Mouse (Mus musculus) forebrain, embryonic 14.5 days (tissue): ENCODE results near the gene Btg3. TPM values are rescaled to one million over a fixed set of nuclear protein-coding genes. Genes with fewer than 3 reads are reported as not detected.
A peak's percentile ranks its signal among the peaks of the same experiment; 100 is the strongest.
"Not testable (repeated sequence)": the region's sequence is repeated elsewhere in the genome, so short reads cannot be mapped to it uniquely, and the experiment has no call there.

Experiments used
- ATAC-seq: fragments of 200-750 bp; cut with Nextera tagmentation; 2 replicates; pipeline ENCODE4 v1.8.0; 2017; ENCODE audit warnings: mild to moderate bottlenecking, moderate library complexity
- DNase-seq: peaks from one replicate; pipeline ENCODE4 v3.0.0-alpha.2; 2015; ENCODE audit warnings: low spot score
- H3K27ac ChIP-seq: fragments of 300-500 bp; sonication (generic); 2 replicates; pipeline ENCODE4 v1.5.1; 2014; ENCODE audit warnings: low read depth, mild to moderate bottlenecking, control low read depth, low read length, moderate library complexity
- H3K27me3 ChIP-seq: fragments of 300-500 bp; sonication (generic); replicated peaks from 2 replicates; pipeline ENCODE4 v1.6.1; 2014; ENCODE audit warnings: low read length, control low read depth, mixed read lengths; ENCODE audit not compliant: control insufficient read depth, insufficient read depth
- H3K36me3 ChIP-seq: fragments of 300-500 bp; sonication (generic); 2 replicates; pipeline ENCODE4 v1.6.1; 2014; ENCODE audit warnings: low read length, control low read depth; ENCODE audit not compliant: control insufficient read depth, insufficient read depth
- H3K4me1 ChIP-seq: fragments of 300-500 bp; sonication (generic); 2 replicates; pipeline ENCODE4 v1.6.1; 2014; ENCODE audit warnings: antibody characterized with exemption, low read length, control low read depth; ENCODE audit not compliant: control insufficient read depth, insufficient read depth
- H3K4me2 ChIP-seq: fragments of 300-500 bp; sonication (generic); 2 replicates; pipeline ENCODE4 v1.6.1; 2014; ENCODE audit warnings: mild to moderate bottlenecking, control low read depth, low read length
- H3K4me3 ChIP-seq: fragments of 300-500 bp; sonication (generic); 2 replicates; pipeline ENCODE4 v1.5.1; 2014; ENCODE audit warnings: low read depth, low read length, control low read depth
- H3K9ac ChIP-seq: fragments of 300-500 bp; sonication (generic); 2 replicates; pipeline ENCODE4 v1.6.1; 2014; ENCODE audit warnings: mild to moderate bottlenecking, low read length, control low read depth, moderate library complexity
- H3K9me3 ChIP-seq: fragments of 300-500 bp; sonication (generic); replicated peaks from 2 replicates; pipeline ENCODE4 v1.6.1; 2016; ENCODE audit warnings: low read length, control low read depth, mixed read lengths; ENCODE audit not compliant: control insufficient read depth
- WGBS: fragments of 180-500 bp; shearing (Covaris S2); extraction: QIAGEN DNeasy Blood & Tissue Kit; methylation state at CpG from one replicate; pipeline ENCODE4 v1.1.7; 2014; 5-methylcytosine and 5-hydroxymethylcytosine counted together
- polyA plus RNA-seq: library from polyadenylated mRNA; unstranded; fragments of >200 nt; fragmentation: Nextera tagmentation; extraction: Ambion mirVana; gene quantifications from 2 replicates; pipeline ENCODE4 v1.2.1, GENCODE M21; 2014

The Btg3 gene
- polyA plus RNA-seq, 1 experiment from 2014 or later, result 22.5 TPM

DNA sequence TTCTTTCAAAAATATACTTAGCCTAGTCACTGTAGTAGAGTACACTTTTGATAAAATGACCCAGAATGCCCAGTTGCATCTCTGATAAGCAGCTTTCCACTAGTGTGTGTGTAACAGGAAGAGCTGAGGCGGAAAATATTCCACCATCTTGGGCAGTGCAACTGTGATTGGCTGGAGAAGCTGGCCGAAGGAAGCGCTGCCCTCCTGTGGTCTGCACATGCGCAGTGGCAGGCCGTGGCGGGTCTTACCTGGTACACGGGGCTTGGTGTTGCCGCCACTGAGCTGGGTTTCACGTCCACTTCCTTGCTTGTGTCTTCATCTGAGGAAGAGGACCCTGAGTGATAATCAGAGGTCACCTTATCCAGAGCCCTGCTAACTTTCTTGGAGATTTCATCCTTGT is 12.4 kb downstream of the Btg3 start:
- 97% methylated on average over 8 of the region's 9 CpGs for WGBS

DNA sequence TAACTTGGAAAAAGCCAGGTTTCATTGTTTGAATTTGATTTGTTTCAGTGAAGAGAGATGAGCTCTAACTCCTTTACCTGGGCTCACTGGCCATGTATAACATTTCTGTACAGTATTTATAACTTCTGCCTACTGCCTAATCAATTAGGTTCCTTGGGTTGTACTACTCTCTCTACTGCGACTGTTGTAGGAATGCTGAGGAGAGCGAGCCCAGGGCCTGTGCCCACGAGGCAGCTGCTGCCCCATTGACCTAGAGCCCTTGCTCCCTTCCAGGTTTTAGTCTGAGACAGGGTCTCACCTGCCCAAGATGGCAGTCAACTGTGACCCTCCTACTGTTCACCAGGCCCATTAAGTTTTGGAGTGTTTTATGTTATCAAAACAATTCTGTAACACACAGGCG is 15.5 kb downstream of the Btg3 start:
- Histone ChIP-seq H3K4me1 (no peaks in the 10 kb centered on the region), H3K4me2 (no peak overlapping the region), H3K36me3 (peaks cover 36% of the 10 kb centered on the region), H3K9ac (no peak overlapping the region), H3K27me3 (no peaks in the 10 kb centered on the region), H3K9me3 (no peaks in the 10 kb centered on the region), H3K27ac (no peak overlapping the region), H3K4me3 (no peak overlapping the region)
- no peak for DNase-seq
- 97% methylated on average over 4 of the region's 4 CpGs for WGBS
- no peak for ATAC-seq

More for the DNA sequence above, 12.4 kb downstream of the Btg3 start:
- not testable (repeated sequence) for H3K4me1 ChIP-seq, ATAC-seq, DNase-seq, H3K9ac ChIP-seq, H3K27ac ChIP-seq, H3K9me3 ChIP-seq, H3K27me3 ChIP-seq, H3K4me2 ChIP-seq, H3K4me3 ChIP-seq
- peaks cover 47% of the 10 kb centered on the region for H3K36me3 ChIP-seq

DNA sequence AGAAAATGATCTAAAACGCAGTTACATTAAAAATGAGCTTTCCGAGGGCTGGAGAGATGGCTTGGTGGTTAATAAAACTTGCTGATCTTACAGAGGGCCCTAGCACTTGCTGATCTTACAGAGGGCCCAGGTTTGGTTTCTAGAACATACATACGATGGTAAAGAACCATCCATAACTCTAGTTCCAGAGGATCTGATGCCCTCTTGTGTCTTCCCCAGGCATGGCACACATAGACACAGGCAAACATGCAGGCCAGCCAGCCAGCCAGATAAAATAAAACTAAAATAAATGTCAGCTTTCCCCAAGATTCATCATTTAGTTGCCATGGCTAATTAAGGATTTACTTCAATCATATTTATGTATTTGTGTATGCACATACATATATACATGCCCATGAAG is 19.2 kb downstream of the Btg3 start:
- no peaks in the 10 kb centered on the region for H3K9me3 ChIP-seq
- no peak overlapping the region for H3K9ac ChIP-seq
- H3K4me3 ChIP-seq, result no peak overlapping the region
- H3K27me3 ChIP-seq, result no peaks in the 10 kb centered on the region
- WGBS, result 93% methylated on average over 3 of the region's 3 CpGs
- no peak overlapping the region for H3K4me2 ChIP-seq
- no peak overlapping the region for H3K27ac ChIP-seq
- ATAC-seq, result no peak
- DNase-seq, result no peak
- H3K36me3 ChIP-seq, result peaks cover 24% of the 10 kb centered on the region
- H3K4me1 ChIP-seq, result no peaks in the 10 kb centered on the region

DNA sequence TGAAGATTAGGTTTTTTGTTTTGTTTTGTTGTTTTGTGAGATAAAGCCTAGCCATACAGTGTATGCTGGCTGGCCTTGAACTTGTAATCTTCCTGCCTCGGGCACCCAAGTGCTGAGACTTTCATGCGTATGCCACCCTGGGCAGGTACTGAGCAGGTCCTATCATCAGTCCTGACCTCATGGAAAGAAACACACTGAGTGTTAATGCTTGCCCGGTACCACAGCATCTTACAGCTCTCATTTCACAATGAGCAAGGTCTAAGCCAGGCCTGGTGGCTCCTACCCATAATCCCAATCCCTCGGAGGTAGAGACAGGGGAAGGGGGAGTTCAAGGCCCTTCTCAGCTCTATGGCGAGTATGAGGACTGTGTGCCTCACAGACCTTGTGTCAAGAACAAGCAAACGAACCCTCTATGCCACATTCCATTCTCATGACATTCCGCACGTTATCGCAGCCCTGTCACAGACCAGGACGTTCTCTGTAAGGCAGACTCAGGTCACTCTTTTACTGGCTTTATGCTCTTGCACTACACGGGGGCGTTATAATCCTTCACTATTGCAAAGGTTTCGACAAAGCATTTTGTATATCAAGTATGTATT is 29.6 kb downstream of the Btg3 start:
- no peak for ATAC-seq
- peaks cover 8% of the 10 kb centered on the region; the same call in 1 of the 2 replicates for H3K36me3 ChIP-seq
- 75% methylated on average over 13 of the region's 13 CpGs for WGBS
- no peaks in the 10 kb centered on the region for H3K27me3 ChIP-seq
- no peak overlapping the region for H3K4me3 ChIP-seq
- DNase-seq, result no peak
- H3K4me2 ChIP-seq, result no peak overlapping the region
- H3K4me1 ChIP-seq, result no peaks in the 10 kb centered on the region
- H3K27ac ChIP-seq, result no peak overlapping the region
- H3K9me3 ChIP-seq, result no peaks in the 10 kb centered on the region
- H3K9ac ChIP-seq, result no peak overlapping the region

DNA sequence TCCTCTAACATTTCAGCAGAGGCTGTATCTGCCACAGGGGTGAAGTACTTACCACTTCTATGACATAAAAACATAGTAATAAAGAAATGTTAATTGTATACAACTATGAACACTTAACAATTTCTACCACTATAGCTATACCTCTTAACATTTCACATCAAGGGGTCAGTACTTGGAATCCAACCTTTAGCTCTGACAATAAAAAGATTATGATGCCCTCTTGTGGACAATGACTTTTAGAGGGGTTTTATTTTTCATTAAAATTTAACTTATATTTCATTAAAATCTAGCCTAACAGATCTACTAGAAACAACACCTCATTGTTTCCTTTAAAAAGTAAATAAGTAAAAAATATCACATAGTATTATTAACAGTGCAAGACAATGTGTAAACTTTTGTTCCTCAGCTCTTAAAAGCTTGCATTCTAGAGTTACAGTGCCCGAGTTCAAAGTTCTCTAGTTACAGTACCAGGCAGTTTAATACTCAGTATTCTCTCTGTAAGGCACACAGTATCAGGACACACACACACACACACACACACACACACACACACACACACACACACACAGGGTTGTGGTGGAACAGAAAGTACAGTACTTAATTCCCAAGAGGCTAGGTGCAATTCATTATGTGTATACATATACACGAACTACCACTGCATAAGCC is 30.2 kb downstream of the Btg3 start:
- H3K9ac ChIP-seq, result no peak overlapping the region
- 87% methylated on average over 2 of the region's 2 CpGs for WGBS
- H3K4me3 ChIP-seq, result no peak overlapping the region
- no peak overlapping the region for H3K4me2 ChIP-seq
- H3K4me1 ChIP-seq, result no peaks in the 10 kb centered on the region
- H3K36me3 ChIP-seq, result peaks cover 8% of the 10 kb centered on the region; the same call in 1 of the 2 replicates
- DNase-seq, result peak; percentile 16
- no peak for ATAC-seq
- H3K27ac ChIP-seq, result no peak overlapping the region
- no peaks in the 10 kb centered on the region for H3K9me3 ChIP-seq
- no peaks in the 10 kb centered on the region for H3K27me3 ChIP-seq

DNA sequence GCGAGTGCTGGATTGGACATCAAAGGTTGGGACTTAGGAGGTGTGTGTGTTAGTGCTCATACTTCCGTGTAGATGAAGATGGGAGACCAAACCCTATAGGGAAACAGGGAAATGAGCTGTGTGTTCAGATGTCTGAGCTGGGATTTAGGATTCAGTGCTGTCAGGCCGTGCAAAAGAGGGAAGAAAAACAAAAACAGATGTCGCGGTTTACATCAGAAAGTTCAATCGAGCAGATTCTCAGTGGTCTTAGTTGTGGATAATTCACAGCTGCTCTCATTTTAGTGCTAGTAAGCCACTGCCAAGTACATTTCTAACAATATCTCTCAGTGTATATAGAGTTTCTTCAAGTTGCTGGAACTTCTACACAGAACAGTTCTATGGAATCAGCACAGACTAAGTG is 33.2 kb downstream of the Btg3 start:
- ATAC-seq, result no peak
- no peak for DNase-seq
- Histone ChIP-seq H3K4me1 (no peaks in the 10 kb centered on the region), H3K27me3 (no peaks in the 10 kb centered on the region), H3K4me3 (no peak overlapping the region), H3K9ac (no peak overlapping the region), H3K36me3 (peaks cover 15% of the 10 kb centered on the region), H3K9me3 (no peaks in the 10 kb centered on the region), H3K27ac (no peak overlapping the region), H3K4me2 (no peak overlapping the region)
- 78% methylated on average over 6 of the region's 6 CpGs for WGBS

DNA sequence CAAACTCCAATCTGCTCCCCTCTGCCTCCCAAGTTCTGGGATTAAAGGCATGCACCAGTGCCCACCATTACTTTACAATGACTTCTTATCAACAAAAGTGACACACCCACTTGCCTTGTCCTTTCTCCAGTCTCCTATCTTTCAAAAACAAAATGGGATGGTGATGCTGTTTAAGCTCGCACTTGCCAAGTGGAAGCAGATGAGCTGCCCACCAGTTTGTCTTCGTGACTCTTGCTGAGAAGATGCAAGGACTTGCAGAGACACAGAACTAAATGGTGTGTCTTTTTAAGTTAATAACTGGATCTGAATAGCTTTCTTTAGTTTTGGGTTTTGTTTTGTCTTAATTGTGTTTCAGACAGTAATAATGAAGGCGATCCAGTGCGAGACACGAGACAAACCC is 34.2 kb downstream of the Btg3 start:
- no peak overlapping the region for H3K9ac ChIP-seq
- H3K4me1 ChIP-seq, result no peaks in the 10 kb centered on the region
- H3K27me3 ChIP-seq, result no peaks in the 10 kb centered on the region
- no peak overlapping the region for H3K4me2 ChIP-seq
- no peaks in the 10 kb centered on the region for H3K9me3 ChIP-seq
- WGBS, result 88% methylated on average over 5 of the region's 5 CpGs
- no peak overlapping the region for H3K27ac ChIP-seq
- ATAC-seq, result no peak
- DNase-seq, result no peak
- no peak overlapping the region for H3K4me3 ChIP-seq
- peaks cover 20% of the 10 kb centered on the region for H3K36me3 ChIP-seq

DNA sequence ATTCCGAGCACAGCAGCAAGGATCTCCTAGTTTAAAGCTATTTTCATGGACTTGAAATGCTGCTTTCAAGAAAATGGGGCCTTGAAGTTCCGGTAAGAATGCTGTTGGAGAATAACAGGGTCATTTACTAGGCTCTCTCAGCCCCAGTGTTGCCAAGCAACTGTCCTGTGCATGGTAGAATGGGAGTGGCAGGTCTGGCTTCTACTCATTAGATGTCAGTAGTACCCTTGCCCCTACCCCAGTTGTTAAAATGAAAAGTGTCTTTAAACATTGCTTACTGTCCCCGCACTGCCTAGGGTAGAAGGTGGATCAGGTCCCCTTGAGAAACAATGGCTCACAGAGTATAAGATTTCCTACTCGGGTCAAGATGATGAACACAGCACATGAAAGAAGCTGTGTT is 35.6 kb downstream of the Btg3 start:
- no peaks in the 10 kb centered on the region for H3K9me3 ChIP-seq
- H3K9ac ChIP-seq, result no peak overlapping the region
- 47% methylated on average over 4 of the region's 4 CpGs for WGBS
- DNase-seq, result no peak
- peaks cover 25% of the 10 kb centered on the region for H3K36me3 ChIP-seq
- ATAC-seq, result peak; percentile 42
- no peaks in the 10 kb centered on the region for H3K4me1 ChIP-seq
- H3K4me2 ChIP-seq, result no peak overlapping the region
- no peak overlapping the region for H3K4me3 ChIP-seq
- no peaks in the 10 kb centered on the region for H3K27me3 ChIP-seq
- H3K27ac ChIP-seq, result no peak overlapping the region

DNA sequence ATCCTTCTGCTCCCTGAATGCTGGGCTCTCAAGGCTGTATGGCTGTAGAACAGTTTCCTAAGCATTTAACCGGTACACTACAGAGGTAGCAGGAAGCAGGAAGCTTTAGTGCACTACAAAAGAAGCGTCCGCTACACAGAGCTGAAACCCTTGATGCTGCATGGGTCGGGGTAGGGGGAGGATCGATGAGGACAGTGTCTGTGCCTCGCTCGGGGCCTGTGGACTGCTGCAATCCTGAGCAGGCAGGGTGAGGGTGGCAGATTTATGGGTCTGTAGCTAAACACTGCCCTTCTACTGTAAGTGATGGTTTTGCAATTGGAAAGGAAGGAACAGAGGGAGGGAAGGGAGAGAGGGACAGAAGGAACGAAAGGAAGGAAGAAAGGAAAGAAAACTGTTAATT is 39.8 kb downstream of the Btg3 start:
- WGBS, result 69% methylated on average over 8 of the region's 8 CpGs
- Histone ChIP-seq H3K27me3 (no peaks in the 10 kb centered on the region), H3K4me1 (no peaks in the 10 kb centered on the region), H3K9me3 (no peaks in the 10 kb centered on the region), H3K36me3 (peaks cover 60% of the 10 kb centered on the region), H3K4me3 (no peak overlapping the region), H3K9ac (no peak overlapping the region), H3K4me2 (no peak overlapping the region), H3K27ac (no peak overlapping the region)
- no peak for DNase-seq
- no peak for ATAC-seq
